Mouse (Mus musculus) frontal cortex, postnatal 10 days (tissue): ENCODE measurements at regions not wholly inside any gene's neighbourhood (a gene's known extent, or its start where the extent isn't known, plus 50 kb on each side); places are given as distances from the start of the nearest gene placed in this dataset.

ENCODE experiments used
- DNase-seq, 2 experiments: peaks; one replicate each; pipeline ENCODE4 v3.0.0; 2022; ENCODE audit warnings: low spot score in 2 of 2, mixed read lengths in 1 of 2

GRCm38 (mm10) chr5:85467811-85468210 lies 597.6 kb downstream of the Cenpc1 start:
- no peak for DNase-seq

GRCm38 (mm10) chr5:85467151-85467550 lies 598.2 kb downstream of the Cenpc1 start:
- no peak for DNase-seq
